Mouse (Mus musculus): ENCODE measurements around the gene Olfr56.

DNA sequence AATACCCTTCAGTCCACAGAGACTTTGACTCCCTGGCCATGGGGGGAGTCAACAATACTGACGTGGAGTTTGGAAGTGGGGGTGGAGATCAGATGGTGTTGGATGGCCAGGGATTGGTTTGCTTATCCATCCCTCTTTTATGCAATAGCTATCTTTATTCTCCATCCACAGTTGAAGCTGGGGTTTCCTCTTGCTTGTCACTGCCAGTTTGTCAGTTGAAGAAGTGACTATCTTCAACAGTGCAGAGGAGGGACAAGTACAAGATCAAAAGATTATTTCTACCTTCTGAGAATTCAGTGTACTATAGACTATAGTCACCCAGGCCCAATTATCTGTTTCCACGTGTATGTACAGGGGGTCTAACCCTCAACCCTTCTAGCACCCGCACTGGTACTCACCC, 105.1 kb downstream of the Olfr56 start:
- TF ChIP-seq GATA1 (IDR thresholded peaks at IDR 0.05; ENCODE audit: borderline replicate concordance, low read length) = no peak
- no peak for TF ChIP-seq FLI1 (IDR thresholded peaks at IDR 0.05; ENCODE audit: low read length)
